Mouse (Mus musculus) heart, embryonic 14.5 days (tissue): ENCODE measurements around the gene Rbm12b1. TPM values are rescaled to one million over a fixed set of nuclear protein-coding genes. Genes with fewer than 3 reads are reported as not detected.
"Not testable (repeated sequence)": the region's sequence is repeated elsewhere in the genome, so short reads cannot be mapped to it uniquely, and the experiment has no call there.

Source experiments
- ATAC-seq: fragments of 200-750 bp; cut with Nextera tagmentation; 2 replicates; pipeline ENCODE4 v1.8.0; 2017; ENCODE audit warnings: low read depth, moderate TSS enrichment; ENCODE audit not compliant: insufficient number of reproducible peaks, insufficient read depth, low FRiP score
- H3K27ac ChIP-seq, 2 experiments: fragments of 200-500 bp in 1 of 2; fragments of 300-500 bp in 1 of 2; sonication (generic) in 1 of 2; replicated peaks in 1 of 2; 2 replicates each; pipeline ENCODE4 v1.5.1; 2012 to 2014; ENCODE audit warnings: low read depth in 2 of 2, low read length in 2 of 2, control low read depth in 1 of 2, mild to moderate bottlenecking in 1 of 2, mixed read lengths in 1 of 2; ENCODE audit not compliant: control insufficient read depth in 1 of 2, insufficient read depth in 1 of 2
- H3K27me3 ChIP-seq: fragments of 300-500 bp; sonication (generic); 2 replicates; pipeline ENCODE4 v1.6.1; 2014; ENCODE audit warnings: mild to moderate bottlenecking, low read length, control low read depth; ENCODE audit not compliant: control insufficient read depth, insufficient read depth
- H3K36me3 ChIP-seq: fragments of 300-500 bp; sonication (generic); 2 replicates; pipeline ENCODE4 v1.6.1; 2014; ENCODE audit warnings: mild to moderate bottlenecking, control low read depth, low read length, mixed read lengths; ENCODE audit not compliant: control insufficient read depth, insufficient read depth
- H3K4me1 ChIP-seq, 2 experiments: fragments of 200-500 bp in 1 of 2; fragments of 300-500 bp in 1 of 2; sonication (generic) in 1 of 2; 2 replicates each; pipeline ENCODE4 v1.6.1; 2012 to 2014; ENCODE audit warnings: low read length in 2 of 2, control low read depth in 1 of 2, mixed read lengths in 1 of 2; ENCODE audit not compliant: control insufficient read depth in 2 of 2, insufficient read depth in 2 of 2
- H3K4me2 ChIP-seq: fragments of 300-500 bp; sonication (generic); 2 replicates; pipeline ENCODE4 v1.6.1; 2014; ENCODE audit warnings: mild to moderate bottlenecking, low read length
- H3K4me3 ChIP-seq, 2 experiments: fragments of 200-500 bp in 1 of 2; fragments of 300-500 bp in 1 of 2; sonication (generic) in 1 of 2; 2 replicates each; pipeline ENCODE4 v1.5.1; 2012 to 2014; ENCODE audit warnings: low read length in 2 of 2, mild to moderate bottlenecking in 2 of 2, control low read depth in 1 of 2, low read depth in 1 of 2, moderate library complexity in 1 of 2; ENCODE audit not compliant: control insufficient read depth in 1 of 2, insufficient read depth in 1 of 2
- H3K9ac ChIP-seq: fragments of 300-500 bp; sonication (generic); 2 replicates; pipeline ENCODE4 v1.6.1; 2014; ENCODE audit warnings: mild to moderate bottlenecking, low read length
- H3K9me3 ChIP-seq: fragments of 300-500 bp; sonication (generic); 2 replicates; pipeline ENCODE4 v1.6.1; 2016; ENCODE audit warnings: low read length, control low read depth; ENCODE audit not compliant: control insufficient read depth
- WGBS: fragments of 180-500 bp; shearing (Covaris S2); extraction: QIAGEN DNeasy Blood & Tissue Kit; methylation state at CpG from one replicate; pipeline ENCODE4 v1.1.7; 2014; 5-methylcytosine and 5-hydroxymethylcytosine counted together
- polyA plus RNA-seq: library from polyadenylated mRNA; unstranded; fragments of >200 nt; fragmentation: Nextera tagmentation; extraction: Ambion mirVana; gene quantifications from 2 replicates; pipeline ENCODE4 v1.2.1, GENCODE M21; 2014

The Rbm12b1 gene
- 4.7 and 5.5 TPM in 2 replicates for polyA plus RNA-seq

- H3K9ac ChIP-seq: peak within 1 kb of the TSS; percentile 64
- peak within 1 kb of the TSS; percentile 41 to 48 for H3K4me3 ChIP-seq
- peak within 1 kb of the TSS; percentile 62 to 74; a peak in 3 of 4 replicates for H3K27ac ChIP-seq
- peak within 1 kb of the TSS; percentile 54 for H3K4me2 ChIP-seq
- H3K9me3 ChIP-seq, H3K36me3 ChIP-seq, H3K27me3 ChIP-seq, H3K4me1 ChIP-seq: not testable (repeated sequence)
- ATAC-seq: peak; percentile 96
- 5% methylated on average over 19 of the region's 32 CpGs for WGBS
These were observed at the start of gene Rbm12b1 for GRCm38 (mm10) chr4:12140141-12140567. Rbm12b1 (plus strand) TSS chr4:12140264.

DNA sequence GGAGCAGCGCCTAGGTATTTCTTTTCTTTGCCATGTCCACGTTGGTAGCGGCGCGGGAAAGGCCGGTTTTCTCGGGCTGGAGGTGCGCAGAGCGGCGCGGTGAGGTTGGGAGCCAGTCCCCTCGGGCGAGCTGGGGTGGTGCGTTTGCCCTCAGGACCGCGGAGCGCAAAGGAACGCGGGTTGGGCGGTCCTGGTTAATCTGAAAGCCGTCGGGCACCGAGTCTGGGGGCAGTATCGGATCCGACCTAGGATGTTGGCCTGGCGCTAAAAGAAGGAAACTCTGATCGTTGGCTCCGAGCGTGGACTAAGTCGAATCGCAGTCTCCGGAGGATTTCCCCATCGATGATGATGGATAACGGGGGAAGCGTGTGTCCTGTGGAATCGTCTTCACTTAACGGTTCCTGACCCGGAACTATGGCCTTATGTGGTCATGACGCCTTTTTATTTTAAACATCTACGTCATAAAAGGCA lies 563 bp downstream of the Rbm12b1 start:
- 3% methylated on average over 23 of the region's 40 CpGs for WGBS
- H3K9ac ChIP-seq: peak overlapping the region; percentile 64; the same call in 1 of the 2 replicates
- peak overlapping the region; percentile 10 to 37; a peak in 1 of 4 replicates for H3K27ac ChIP-seq
- peak overlapping the region; percentile 41 to 48 for H3K4me3 ChIP-seq
- peak overlapping the region; percentile 54 for H3K4me2 ChIP-seq
- H3K9me3 ChIP-seq, H3K36me3 ChIP-seq, H3K27me3 ChIP-seq, H3K4me1 ChIP-seq: not testable (repeated sequence)
- ATAC-seq: peak; percentile 86

- not testable (repeated sequence) for H3K4me1 ChIP-seq, H3K27me3 ChIP-seq, H3K9ac ChIP-seq, H3K9me3 ChIP-seq, H3K4me3 ChIP-seq, H3K27ac ChIP-seq, ATAC-seq, H3K36me3 ChIP-seq
- 87% methylated on average over 7 of the region's 7 CpGs for WGBS
- peak overlapping the region; percentile 23 for H3K4me2 ChIP-seq
These were observed 1.5 kb downstream of the Rbm12b1 start for GRCm38 (mm10) chr4:12141516-12141915.

GRCm38 (mm10) chr4:12147660-12148059 lies 7.6 kb downstream of the Rbm12b1 start:
- Histone ChIP-seq H3K27ac (no peak overlapping the region), H3K9me3 (no peaks in the 10 kb centered on the region), H3K9ac (no peak overlapping the region), H3K4me2 (no peak overlapping the region), H3K36me3 (peaks cover 29% of the 10 kb centered on the region), H3K27me3 (no peaks in the 10 kb centered on the region), H3K4me3 (no peak overlapping the region), H3K4me1 (no peaks in the 10 kb centered on the region)
- ATAC-seq: no peak

DNA sequence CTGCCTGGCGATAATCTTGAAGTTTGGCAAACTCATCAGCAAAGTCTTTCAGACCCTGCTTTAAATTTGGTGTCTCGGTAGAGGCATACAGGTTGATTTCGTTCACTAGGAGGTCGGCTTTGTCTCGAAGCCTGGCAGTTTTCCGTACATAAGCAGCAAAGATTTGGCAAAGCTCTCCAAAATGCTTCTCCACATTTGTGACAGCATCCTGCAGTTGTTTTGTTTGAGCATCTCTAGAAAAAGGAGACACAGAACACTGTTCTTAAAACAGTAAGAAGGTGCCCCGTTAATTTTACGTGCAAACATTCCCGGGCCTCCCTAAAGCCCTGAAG lies 30.9 kb downstream of the Rbm12b1 start:
- peak overlapping the region; percentile 56 to 76; a peak in 3 of 4 replicates for H3K27ac ChIP-seq
- ATAC-seq: no peak
- WGBS: 14% methylated on average over 9 of the region's 9 CpGs

GRCm38 (mm10) chr4:12171318-12172091 lies 31.4 kb downstream of the Rbm12b1 start, which contains the start of gene Fam92a:
Fam92a (minus strand) TSS chr4:12172015.
- Histone ChIP-seq H3K4me3 (peak within 1 kb of the TSS; percentile 68 to 81), H3K4me2 (peak within 1 kb of the TSS; percentile 70), H3K9ac (peak within 1 kb of the TSS; percentile 87), H3K4me1 (peaks cover 3 to 4% of the 10 kb centered on the region in 2 experiments; a peak in 2 of 4 replicates), H3K9me3 (no peaks in the 10 kb centered on the region), H3K27ac (peak within 1 kb of the TSS; percentile 56 to 76), H3K27me3 (no peaks in the 10 kb centered on the region), H3K36me3 (peaks cover 24% of the 10 kb centered on the region)
- WGBS: under 1% methylated on average over 67 of the region's 74 CpGs
- ATAC-seq: peak; percentile 88

More for the DNA sequence above, 30.9 kb downstream of the Rbm12b1 start:
- H3K4me1 ChIP-seq: peaks cover 3 to 4% of the 10 kb centered on the region in 2 experiments; a peak in 2 of 4 replicates
- H3K9me3 ChIP-seq: no peaks in the 10 kb centered on the region
- no peaks in the 10 kb centered on the region for H3K27me3 ChIP-seq
- peaks cover 29% of the 10 kb centered on the region for H3K36me3 ChIP-seq
- peak overlapping the region; percentile 70 for H3K4me2 ChIP-seq
- peak overlapping the region; percentile 87 for H3K9ac ChIP-seq
- H3K4me3 ChIP-seq: peak overlapping the region; percentile 68 to 81

- no peaks in the 10 kb centered on the region for H3K4me1 ChIP-seq
- no peaks in the 10 kb centered on the region for H3K36me3 ChIP-seq
- 89% methylated on average over 10 of the region's 10 CpGs for WGBS
- H3K4me3 ChIP-seq: no peak overlapping the region
- H3K27me3 ChIP-seq: no peaks in the 10 kb centered on the region
- no peak for ATAC-seq
- H3K27ac ChIP-seq: no peak overlapping the region
- no peak overlapping the region for H3K9ac ChIP-seq
- no peaks in the 10 kb centered on the region for H3K9me3 ChIP-seq
- no peak overlapping the region for H3K4me2 ChIP-seq
These were observed 38.9 kb downstream of the Rbm12b1 start for GRCm38 (mm10) chr4:12178992-12179391.
